Mouse (Mus musculus) kidney, postnatal 0 days (tissue): Measurements from ENCODE around the gene Gm10717. TPM values are rescaled to one million over a fixed set of nuclear protein-coding genes. Genes with fewer than 3 reads are reported as not detected.
"Not testable (repeated sequence)": the region's sequence is repeated elsewhere in the genome, so short reads cannot be mapped to it uniquely, and the experiment has no call there.

Source experiments
- ATAC-seq: fragments of 200-750 bp; cut with Nextera tagmentation; replicated peaks from 2 replicates; pipeline ENCODE4 v1.8.0; 2017; ENCODE audit warnings: low read depth, moderate number of reproducible peaks, moderate TSS enrichment, moderate library complexity; ENCODE audit not compliant: low FRiP score
- DNase-seq: peaks from one replicate; pipeline ENCODE4 v3.0.0-alpha.2; 2016; ENCODE audit warnings: low spot score
- H3K27ac ChIP-seq: fragments of 300-500 bp; sonication (generic); 2 replicates; pipeline ENCODE4 v1.5.1; 2014; ENCODE audit warnings: mild to moderate bottlenecking
- H3K27me3 ChIP-seq: fragments of 300-500 bp; sonication (generic); 2 replicates; pipeline ENCODE4 v1.6.1; 2014; ENCODE audit warnings: low read length, mixed read lengths; ENCODE audit not compliant: insufficient read depth
- H3K36me3 ChIP-seq: fragments of 300-500 bp; sonication (generic); 2 replicates; pipeline ENCODE4 v1.6.1; 2014; ENCODE audit warnings: low read length, mixed read lengths; ENCODE audit not compliant: insufficient read depth
- H3K4me1 ChIP-seq: fragments of 300-500 bp; sonication (generic); replicated peaks from 2 replicates; pipeline ENCODE4 v1.6.1; 2014; ENCODE audit warnings: antibody characterized with exemption, low read length, mixed read lengths; ENCODE audit not compliant: insufficient read depth
- H3K4me2 ChIP-seq: fragments of 300-500 bp; sonication (generic); 2 replicates; pipeline ENCODE4 v1.6.1; 2014; ENCODE audit warnings: mild to moderate bottlenecking, low read length, moderate library complexity, mixed read lengths
- H3K4me3 ChIP-seq: fragments of 300-500 bp; sonication (generic); replicated peaks from 2 replicates; pipeline ENCODE4 v1.5.1; 2014; ENCODE audit warnings: low read depth, low read length
- H3K9ac ChIP-seq: fragments of 300-500 bp; sonication (generic); 2 replicates; pipeline ENCODE4 v1.6.1; 2014; ENCODE audit warnings: low read depth, low read length
- H3K9me3 ChIP-seq: fragments of 300-500 bp; sonication (generic); replicated peaks from 2 replicates; pipeline ENCODE4 v1.6.1; 2016; ENCODE audit warnings: low read length, inconsistent platforms, mixed read lengths
- WGBS: fragments of 180-500 bp; shearing (Covaris S2); extraction: QIAGEN DNeasy Blood & Tissue Kit; methylation state at CpG from one replicate; pipeline ENCODE4 v1.1.7; 2014; 5-methylcytosine and 5-hydroxymethylcytosine counted together
- polyA plus RNA-seq: library from polyadenylated mRNA; unstranded; fragments of >200 nt; fragmentation: Nextera tagmentation; extraction: Ambion mirVana; gene quantifications from 2 replicates; pipeline ENCODE4 v1.2.1, GENCODE M21; 2015

The Gm10717 gene
- polyA plus RNA-seq, 1 experiment from 2014 or later: 0.29 TPM

GRCm38 (mm10) chr9:3012054-3012621 lies 13.1 kb upstream of the Gm10717 start:
- H3K4me3 ChIP-seq, H3K9me3 ChIP-seq, H3K27ac ChIP-seq, H3K36me3 ChIP-seq, ATAC-seq, H3K4me1 ChIP-seq, DNase-seq, H3K4me2 ChIP-seq, H3K27me3 ChIP-seq, H3K9ac ChIP-seq: not testable (repeated sequence)
- 82% methylated on average over 2 of the region's 7 CpGs for WGBS

- no CpG with 5 or more reads among the region's 11 CpGs for WGBS
- not testable (repeated sequence) for H3K9ac ChIP-seq, H3K27ac ChIP-seq, H3K9me3 ChIP-seq, H3K4me2 ChIP-seq, H3K4me1 ChIP-seq, H3K27me3 ChIP-seq, H3K36me3 ChIP-seq, H3K4me3 ChIP-seq, DNase-seq
- ATAC-seq: peak; percentile 57
Measured at GRCm38 (mm10) chr9:3012733-3013279, 12.4 kb upstream of the Gm10717 start, which contains the start of gene Gm10721. Gm10721 (plus strand) TSS chr9:3013140.

- ATAC-seq, H3K9me3 ChIP-seq, H3K36me3 ChIP-seq, H3K27me3 ChIP-seq, DNase-seq, H3K4me1 ChIP-seq, H3K4me3 ChIP-seq, H3K27ac ChIP-seq, H3K4me2 ChIP-seq, H3K9ac ChIP-seq: not testable (repeated sequence)
- WGBS: 67% methylated on average over 4 of the region's 9 CpGs
Measured at GRCm38 (mm10) chr9:3015354-3015753, 9.9 kb upstream of the Gm10717 start, which contains the start of gene Gm10720. Gm10720 (plus strand) TSS chr9:3015654.

- WGBS: 69% methylated on average over 4 of the region's 6 CpGs
- not testable (repeated sequence) for H3K4me1 ChIP-seq, H3K9me3 ChIP-seq, H3K27me3 ChIP-seq, H3K4me2 ChIP-seq, DNase-seq, H3K9ac ChIP-seq, H3K4me3 ChIP-seq, ATAC-seq, H3K27ac ChIP-seq, H3K36me3 ChIP-seq
Measured at GRCm38 (mm10) chr9:3015896-3016295, 9.3 kb upstream of the Gm10717 start.

GRCm38 (mm10) chr9:3017108-3017507 lies 8.1 kb upstream of the Gm10717 start, which contains the start of gene Gm10719:
Gm10719 (plus strand) TSS chr9:3017408.
- not testable (repeated sequence) for ATAC-seq, H3K27ac ChIP-seq, H3K9ac ChIP-seq, H3K4me1 ChIP-seq, DNase-seq, H3K27me3 ChIP-seq, H3K9me3 ChIP-seq, H3K4me2 ChIP-seq, H3K4me3 ChIP-seq, H3K36me3 ChIP-seq
- 83% methylated on average over 1 of the region's 9 CpGs for WGBS

- not testable (repeated sequence) for H3K4me3 ChIP-seq, DNase-seq, ATAC-seq, H3K27me3 ChIP-seq, H3K4me2 ChIP-seq, H3K9ac ChIP-seq, H3K9me3 ChIP-seq, H3K36me3 ChIP-seq, H3K27ac ChIP-seq, H3K4me1 ChIP-seq
- 68% methylated on average over 9 of the region's 9 CpGs for WGBS
Measured at GRCm38 (mm10) chr9:3018944-3019343, 6.3 kb upstream of the Gm10717 start.

GRCm38 (mm10) chr9:3019835-3020727 lies 5.1 kb upstream of the Gm10717 start:
- not testable (repeated sequence) for H3K27me3 ChIP-seq, H3K36me3 ChIP-seq, DNase-seq, H3K4me1 ChIP-seq, H3K9me3 ChIP-seq, H3K9ac ChIP-seq, H3K27ac ChIP-seq, H3K4me2 ChIP-seq, H3K4me3 ChIP-seq
- WGBS: 82% methylated on average over 11 of the region's 19 CpGs
- peak; percentile 50 for ATAC-seq

GRCm38 (mm10) chr9:3022316-3023008 lies 2.8 kb upstream of the Gm10717 start:
- 69% methylated on average over 9 of the region's 13 CpGs for WGBS
- H3K36me3 ChIP-seq, H3K9ac ChIP-seq, H3K27me3 ChIP-seq, H3K27ac ChIP-seq, H3K4me2 ChIP-seq, H3K9me3 ChIP-seq, H3K4me3 ChIP-seq, H3K4me1 ChIP-seq, ATAC-seq: not testable (repeated sequence)
- peak; percentile 1 for DNase-seq
